Mouse (Mus musculus) kidney, adult 2 months (tissue): Measurements from ENCODE around the gene Mogs. TPM values are rescaled to one million over a fixed set of nuclear protein-coding genes. Genes with fewer than 3 reads are reported as not detected.

Experiments used
- DNase-seq: peaks from one replicate; pipeline ENCODE4 v3.0.0; 2021
- H3K27ac ChIP-seq: fragments of 200-500 bp; 2 replicates; pipeline ENCODE4 v1.5.1; 2012; ENCODE audit warnings: low read depth, low read length, control low read depth, inconsistent platforms; ENCODE audit not compliant: insufficient read depth
- H3K27me3 ChIP-seq: fragments of 200-500 bp; replicated peaks from 2 replicates; pipeline ENCODE4 v1.6.1; 2012; ENCODE audit warnings: mild to moderate bottlenecking, moderate library complexity, low read length, inconsistent platforms; ENCODE audit not compliant: control insufficient read depth, insufficient read depth
- H3K36me3 ChIP-seq: fragments of 200-500 bp; 2 replicates; pipeline ENCODE4 v1.6.1; 2012; ENCODE audit warnings: mild to moderate bottlenecking, moderate library complexity, low read length, inconsistent platforms; ENCODE audit not compliant: control insufficient read depth, insufficient read depth
- H3K4me1 ChIP-seq: fragments of 200-500 bp; 2 replicates; pipeline ENCODE4 v1.6.1; 2011; ENCODE audit warnings: low read length; ENCODE audit not compliant: control insufficient read depth, insufficient read depth
- H3K4me3 ChIP-seq: fragments of 200-500 bp; 2 replicates; pipeline ENCODE4 v1.5.1; 2011; ENCODE audit warnings: mild to moderate bottlenecking, low read depth, low read length, control low read depth; ENCODE audit not compliant: insufficient read depth
- CTCF ChIP-seq: fragments of 200-500 bp; conservative IDR thresholded peaks from 2 replicates; pipeline ENCODE4 v1.5.1; 2011; ENCODE audit warnings: low read depth, mild to moderate bottlenecking, control low read depth, low read length, moderate library complexity, mixed read lengths; ENCODE audit not compliant: insufficient read depth, insufficient read length
- POLR2A ChIP-seq: fragments of 200-500 bp; IDR thresholded peaks from one replicate; pipeline ENCODE4 v1.6.1; 2011; ENCODE audit warnings: low read depth, low read length, control low read depth
- WGBS: fragments of 180-500 bp; shearing (Covaris S2); methylation state at CpG from one replicate; pipeline ENCODE4 v1.1.7; 2018; 5-methylcytosine and 5-hydroxymethylcytosine counted together
- polyA plus RNA-seq: library from polyadenylated mRNA; depleted of rRNA; stranded (reverse); fragments of >200 nt; gene quantifications from 2 replicates; pipeline ENCODE4 v1.2.3, GENCODE M21; 2012

Gene Mogs
- polyA plus RNA-seq, 1 experiment = 35.5 TPM

DNA sequence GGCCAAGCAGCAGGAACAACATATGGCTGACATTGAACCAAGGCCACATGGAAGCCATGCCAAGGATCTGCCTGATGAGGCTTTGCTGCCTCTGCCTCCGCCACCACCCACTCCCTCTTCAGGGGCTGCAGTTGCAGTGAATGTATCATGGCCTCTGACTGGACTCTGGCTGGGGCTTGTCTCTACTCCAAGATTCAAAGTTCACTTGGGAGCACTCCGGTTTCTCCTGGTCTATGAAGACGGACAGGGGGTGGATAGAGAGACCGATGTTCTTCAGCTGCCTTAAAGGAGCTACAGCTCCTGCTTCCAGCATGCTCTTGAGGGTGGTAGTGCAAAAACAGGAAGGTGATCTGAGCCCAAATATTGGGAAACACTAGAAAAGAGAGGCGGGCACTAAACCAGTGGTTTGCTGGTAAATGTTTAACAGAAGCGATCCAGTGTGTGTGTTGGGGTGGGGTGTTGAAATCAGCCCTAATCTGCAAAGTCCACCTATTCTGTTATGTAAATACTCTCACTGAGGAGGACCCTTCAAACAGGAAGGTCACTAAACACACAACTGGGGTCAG, 16.3 kb downstream of the Mogs start:
- H3K27ac ChIP-seq = peak overlapping the region; percentile 92
- H3K27me3 ChIP-seq = no peaks in the 10 kb centered on the region
- TF ChIP-seq POLR2A (no peak), CTCF (no peak)
- peak; percentile 92 for DNase-seq
- H3K4me3 ChIP-seq = no peak overlapping the region
- H3K36me3 ChIP-seq = no peaks in the 10 kb centered on the region
- peaks cover 20% of the 10 kb centered on the region for H3K4me1 ChIP-seq
- 21% methylated on average over 6 of the region's 6 CpGs for WGBS

DNA sequence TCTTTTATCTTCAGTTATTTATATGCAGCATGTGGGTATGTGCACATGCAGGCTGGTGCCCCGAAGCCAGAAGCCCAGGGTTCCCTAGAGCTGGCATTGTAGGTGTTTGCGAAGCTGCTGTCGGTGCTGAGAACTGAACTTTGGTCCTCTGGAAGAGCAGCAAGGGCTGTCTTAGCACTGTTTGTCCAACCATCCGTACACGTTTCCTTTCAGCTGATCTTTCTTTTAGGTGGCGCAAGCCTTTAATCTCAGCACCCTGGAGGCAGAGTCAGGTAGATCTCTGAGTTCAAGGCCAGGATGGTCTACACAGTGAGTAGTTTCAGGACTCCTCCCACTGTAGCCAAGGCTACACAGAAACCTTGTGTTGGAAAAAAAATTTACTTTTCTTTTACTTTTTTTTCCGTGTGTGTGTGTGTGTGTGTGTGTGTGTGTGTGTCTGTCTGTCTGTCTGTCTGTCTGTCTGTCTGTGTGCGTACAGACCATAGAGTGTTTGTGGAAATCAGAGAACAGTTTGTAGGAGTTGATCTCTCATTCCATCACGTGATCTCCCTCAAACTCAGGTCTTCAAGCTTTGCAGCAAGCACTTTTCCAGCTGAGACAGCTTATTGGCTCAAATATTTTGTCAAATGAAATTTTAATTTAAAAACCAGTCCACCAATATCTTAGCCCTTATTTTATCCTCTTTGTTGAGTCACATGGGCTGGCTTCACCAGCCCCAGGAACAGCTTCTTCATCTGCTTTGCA, 17.1 kb downstream of the Mogs start:
- H3K4me1 ChIP-seq = peaks cover 20% of the 10 kb centered on the region
- no peak overlapping the region for H3K4me3 ChIP-seq
- H3K27me3 ChIP-seq = no peaks in the 10 kb centered on the region
- WGBS = 61% methylated on average over 9 of the region's 9 CpGs
- TF ChIP-seq POLR2A (no peak), CTCF (no peak)
- peak; percentile 63 for DNase-seq
- H3K27ac ChIP-seq = peak overlapping the region; percentile 92
- no peaks in the 10 kb centered on the region for H3K36me3 ChIP-seq

DNA sequence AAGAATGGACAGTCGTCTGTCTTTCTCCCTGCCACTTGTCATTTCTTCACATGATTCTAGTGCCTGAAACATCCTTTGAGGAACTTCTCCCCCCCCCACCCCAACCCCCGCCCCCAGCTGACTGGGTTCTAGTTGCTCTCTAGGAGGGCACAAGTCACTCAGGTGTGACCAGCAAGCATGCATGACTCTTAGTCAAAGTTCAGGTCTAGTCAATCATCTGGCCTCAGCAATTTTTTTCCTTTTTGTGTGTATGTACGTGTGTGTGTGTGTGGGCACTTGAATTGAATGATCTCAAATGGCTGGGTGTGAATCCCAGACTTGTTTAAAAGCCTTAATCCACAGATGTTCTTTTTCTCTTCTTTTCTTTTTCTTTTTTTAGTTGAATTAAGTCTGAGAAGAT, 18.9 kb downstream of the Mogs start:
- DNase-seq = peak; percentile 83
- H3K27ac ChIP-seq = no peak overlapping the region
- TF ChIP-seq POLR2A = no peak
- TF ChIP-seq CTCF = no peak
- no peak overlapping the region for H3K4me3 ChIP-seq
- peaks cover 24% of the 10 kb centered on the region for H3K4me1 ChIP-seq
- WGBS = 28% methylated on average over 3 of the region's 3 CpGs
- no peaks in the 10 kb centered on the region for H3K27me3 ChIP-seq
- no peaks in the 10 kb centered on the region for H3K36me3 ChIP-seq

DNA sequence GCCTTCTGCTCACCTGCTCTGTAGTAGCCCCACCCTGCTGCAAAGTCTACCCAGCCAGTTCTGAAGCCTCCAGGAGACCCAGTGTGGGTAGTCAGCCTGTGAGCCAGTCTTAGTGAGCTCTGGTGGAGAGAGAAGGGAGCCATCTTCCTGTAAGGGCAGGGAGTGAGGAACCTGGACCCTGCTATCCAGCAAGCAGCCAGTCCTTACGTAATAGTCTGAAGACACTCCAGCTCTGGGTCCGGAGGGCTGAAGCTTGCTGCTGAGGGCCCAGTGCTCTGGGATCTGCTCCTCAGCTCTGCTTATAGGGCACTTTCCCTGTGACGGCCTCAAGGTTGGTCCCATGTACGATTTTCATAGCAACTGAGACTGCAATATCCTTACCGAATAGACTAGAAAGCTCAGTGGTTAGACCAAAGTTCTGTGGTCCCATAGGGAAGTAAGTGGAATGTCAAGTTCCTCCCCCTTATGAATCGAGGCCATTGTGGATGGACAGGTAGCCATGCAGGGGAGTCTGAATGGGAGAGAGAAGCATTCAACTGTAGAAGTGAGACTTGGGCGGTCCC, 19.7 kb downstream of the Mogs start, which contains the start of gene Rtkn:
Gene Rtkn, plus strand, starts transcription at position 513 of the 563 bp plus-strand sequence.
- no peaks in the 10 kb centered on the region for H3K36me3 ChIP-seq
- peak within 1 kb of the TSS; percentile 99 for H3K27ac ChIP-seq
- H3K27me3 ChIP-seq = no peaks in the 10 kb centered on the region
- peak within 1 kb of the TSS; percentile 88 for H3K4me3 ChIP-seq
- 45% methylated on average over 7 of the region's 7 CpGs for WGBS
- TF ChIP-seq POLR2A = no peak
- TF ChIP-seq CTCF = no peak
- peak; percentile 75 for DNase-seq
- H3K4me1 ChIP-seq = peaks cover 24% of the 10 kb centered on the region

DNA sequence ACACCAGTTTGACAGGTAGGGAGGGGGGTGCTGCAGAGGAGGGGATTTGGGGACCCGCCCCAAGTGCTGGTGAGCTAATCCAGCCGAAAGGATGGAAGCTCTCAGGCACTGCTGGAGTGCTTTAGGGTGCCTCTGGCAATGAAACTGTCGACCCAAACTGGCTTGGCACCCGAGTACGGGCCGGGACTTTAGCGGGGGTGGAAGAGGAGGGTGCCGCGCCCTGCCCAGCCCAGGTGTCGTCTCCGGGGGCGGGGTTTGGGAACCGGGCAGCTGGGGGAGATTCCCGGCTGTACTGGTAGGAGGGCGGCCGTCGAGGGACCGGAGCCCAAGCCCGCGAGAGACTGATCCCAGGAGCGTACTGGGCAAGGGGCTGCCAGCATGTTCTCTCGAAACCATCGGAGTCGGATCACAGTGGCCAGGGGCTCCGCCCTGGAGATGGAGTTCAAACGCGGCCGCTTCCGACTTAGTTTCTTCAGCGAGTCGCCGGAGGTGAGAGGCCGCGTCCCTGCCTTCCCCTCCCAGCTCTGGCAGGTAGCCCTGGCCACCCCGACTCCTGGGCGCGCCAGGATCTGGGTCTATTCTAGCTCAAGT, 20.4 kb downstream of the Mogs start:
- 5% methylated on average over 37 of the region's 37 CpGs for WGBS
- peak; percentile 83 for DNase-seq
- peak overlapping the region; percentile 88 for H3K4me3 ChIP-seq
- H3K36me3 ChIP-seq = no peaks in the 10 kb centered on the region
- no peak for TF ChIP-seq CTCF
- no peak for TF ChIP-seq POLR2A
- H3K4me1 ChIP-seq = peaks cover 24% of the 10 kb centered on the region
- no peaks in the 10 kb centered on the region for H3K27me3 ChIP-seq
- H3K27ac ChIP-seq = peak overlapping the region; percentile 99

DNA sequence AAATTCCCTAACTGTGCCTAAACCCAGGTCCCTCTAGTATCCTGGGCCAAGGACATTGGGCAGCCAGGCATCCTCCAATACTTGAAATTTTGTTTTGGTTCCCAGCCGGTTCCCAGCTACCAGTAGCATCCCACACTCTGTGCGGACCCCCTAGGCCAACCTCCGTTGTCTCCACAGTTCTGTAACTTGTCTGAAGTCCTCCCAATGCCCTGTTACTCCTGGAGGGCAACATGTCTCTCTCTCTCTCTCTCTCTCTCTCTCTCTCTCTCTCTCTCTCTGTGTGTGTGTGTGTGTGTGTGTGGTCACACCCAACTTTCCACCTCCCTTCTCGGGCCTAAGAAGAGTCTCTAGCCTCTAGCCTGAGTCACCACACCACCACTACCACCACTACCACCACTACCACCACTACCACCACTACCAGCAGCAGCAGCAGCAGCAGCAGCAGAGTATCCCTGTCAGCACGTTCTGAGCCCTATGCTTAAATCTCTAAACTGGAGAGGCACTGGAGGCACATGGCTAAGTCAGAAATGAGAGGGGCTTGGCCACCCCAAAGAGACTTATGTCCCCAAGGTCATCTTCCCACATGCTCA, 21.1 kb downstream of the Mogs start:
- peak overlapping the region; percentile 99 for H3K27ac ChIP-seq

More for the DNA sequence above, 21.1 kb downstream of the Mogs start:
- Histone ChIP-seq H3K4me3 (peak overlapping the region; percentile 88), H3K4me1 (peaks cover 24% of the 10 kb centered on the region), H3K36me3 (no peaks in the 10 kb centered on the region), H3K27me3 (no peaks in the 10 kb centered on the region)
- 16% methylated on average over 5 of the region's 5 CpGs for WGBS
- no peak for TF ChIP-seq POLR2A
- TF ChIP-seq CTCF = no peak
- DNase-seq = no peak
